Mouse (Mus musculus) forebrain, embryonic 11.5 days (tissue): ENCODE data around the gene Memo1. TPM values are rescaled to one million over a fixed set of nuclear protein-coding genes. Genes with fewer than 3 reads are reported as not detected.

Source experiments
- ATAC-seq: fragments of 200-750 bp; cut with Nextera tagmentation; replicated peaks from 2 replicates; pipeline ENCODE4 v1.8.0; 2017; ENCODE audit warnings: moderate TSS enrichment; ENCODE audit not compliant: low FRiP score
- DNase-seq: peaks from one replicate; pipeline ENCODE4 v3.0.0-alpha.2; 2017; ENCODE audit warnings: low spot score
- H3K27ac ChIP-seq: fragments of 300-500 bp; sonication (generic); 2 replicates; pipeline ENCODE4 v1.5.1; 2014; ENCODE audit warnings: low read depth, low read length
- H3K27me3 ChIP-seq: fragments of 300-500 bp; sonication (generic); 2 replicates; pipeline ENCODE4 v1.6.1; 2014; ENCODE audit warnings: mild to moderate bottlenecking, low read length, mixed read lengths; ENCODE audit not compliant: control insufficient read depth, insufficient read depth
- H3K36me3 ChIP-seq: fragments of 300-500 bp; sonication (generic); 2 replicates; pipeline ENCODE4 v1.6.1; 2014; ENCODE audit warnings: mild to moderate bottlenecking, low read length, moderate library complexity, mixed read lengths; ENCODE audit not compliant: control insufficient read depth, insufficient read depth
- H3K4me1 ChIP-seq: fragments of 300-500 bp; sonication (generic); replicated peaks from 2 replicates; pipeline ENCODE4 v1.6.1; 2014; ENCODE audit warnings: low read length, mixed read lengths; ENCODE audit not compliant: control insufficient read depth, insufficient read depth
- H3K4me2 ChIP-seq: fragments of 300-500 bp; sonication (generic); 2 replicates; pipeline ENCODE4 v1.6.1; 2014; ENCODE audit warnings: low read depth, mild to moderate bottlenecking, low read length, moderate library complexity, mixed read lengths; ENCODE audit not compliant: severe bottlenecking
- H3K4me3 ChIP-seq: fragments of 300-500 bp; sonication (generic); 2 replicates; pipeline ENCODE4 v1.5.1; 2014; ENCODE audit warnings: low read depth, low read length
- H3K9ac ChIP-seq: fragments of 300-500 bp; sonication (generic); 2 replicates; pipeline ENCODE4 v1.6.1; 2014; ENCODE audit warnings: low read length
- H3K9me3 ChIP-seq: fragments of 300-500 bp; sonication (generic); 2 replicates; pipeline ENCODE4 v1.6.1; 2016; ENCODE audit warnings: low read length, mixed read lengths; ENCODE audit not compliant: control insufficient read depth
- WGBS: fragments of 180-500 bp; shearing (Covaris S2); extraction: QIAGEN DNeasy Blood & Tissue Kit; methylation state at CpG from one replicate; pipeline ENCODE4 v1.1.7; 2014; 5-methylcytosine and 5-hydroxymethylcytosine counted together
- polyA plus RNA-seq: library from polyadenylated mRNA; unstranded; fragments of >200 nt; fragmentation: Nextera tagmentation; extraction: Ambion mirVana; gene quantifications from 2 replicates; pipeline ENCODE4 v1.2.1, GENCODE M21; 2014

Gene Memo1
- polyA plus RNA-seq, 1 experiment from 2014 or later = 77.9 TPM

- Histone ChIP-seq H3K4me2 (no peak overlapping the region), H3K36me3 (no peaks in the 10 kb centered on the region), H3K4me3 (no peak overlapping the region), H3K9ac (no peak overlapping the region), H3K4me1 (no peaks in the 10 kb centered on the region), H3K27me3 (no peaks in the 10 kb centered on the region), H3K27ac (no peak overlapping the region), H3K9me3 (no peaks in the 10 kb centered on the region)
- no peak for DNase-seq
- WGBS = 87% methylated on average over 3 of the region's 3 CpGs
- no peak for ATAC-seq
These were observed 137.2 kb downstream of the Memo1 start for GRCm38 (mm10) chr17:74158161-74158560.

Other genes with a start within 250 kb of the Memo1 start
- not detected in 2 replicates for gene Srd5a2, start 247.6 kb downstream of the Memo1 start, polyA plus RNA-seq
- gene Dpy30, start 28.4 kb upstream of the Memo1 start, polyA plus RNA-seq = 244 and 285 TPM in 2 replicates
- gene Spast, start 43.5 kb upstream of the Memo1 start, polyA plus RNA-seq = 41.1 and 45.1 TPM in 2 replicates
- gene Slc30a6, start 100.1 kb upstream of the Memo1 start, polyA plus RNA-seq = 30.6 and 32.1 TPM in 2 replicates
- gene Nlrc4, start 163.6 kb upstream of the Memo1 start, polyA plus RNA-seq = 0.19 and 0.20 TPM in 2 replicates
- gene Yipf4, start 194.0 kb upstream of the Memo1 start, polyA plus RNA-seq = 43.9 and 51.8 TPM in 2 replicates
- 79.2 and 94.7 TPM in 2 replicates for gene Birc6, start 232.8 kb upstream of the Memo1 start, polyA plus RNA-seq